Mouse (Mus musculus) hindbrain, postnatal 0 days (tissue): Measurements from ENCODE around the gene Rhbdd1. TPM values are rescaled to one million over a fixed set of nuclear protein-coding genes. Genes with fewer than 3 reads are reported as not detected.

Source experiments
- ATAC-seq: fragments of 200-750 bp; cut with Nextera tagmentation; 2 replicates; pipeline ENCODE4 v1.8.0; 2017; ENCODE audit warnings: mild to moderate bottlenecking, moderate TSS enrichment, moderate library complexity
- DNase-seq: peaks from one replicate; pipeline ENCODE4 v3.0.0-alpha.2; 2015; ENCODE audit warnings: low spot score
- H3K27ac ChIP-seq: fragments of 300-500 bp; sonication (generic); 2 replicates; pipeline ENCODE4 v1.5.1; 2014; ENCODE audit warnings: mild to moderate bottlenecking
- H3K27me3 ChIP-seq: fragments of 300-500 bp; sonication (generic); 2 replicates; pipeline ENCODE4 v1.6.1; 2014; ENCODE audit warnings: low read length, mixed read lengths; ENCODE audit not compliant: insufficient read depth
- H3K36me3 ChIP-seq: fragments of 300-500 bp; sonication (generic); 2 replicates; pipeline ENCODE4 v1.6.1; 2014; ENCODE audit warnings: low read length, mixed read lengths; ENCODE audit not compliant: insufficient read depth
- H3K4me1 ChIP-seq: fragments of 300-500 bp; sonication (generic); 2 replicates; pipeline ENCODE4 v1.6.1; 2014; ENCODE audit warnings: antibody characterized with exemption, low read length, mixed read lengths; ENCODE audit not compliant: insufficient read depth
- H3K4me2 ChIP-seq: fragments of 300-500 bp; sonication (generic); 2 replicates; pipeline ENCODE4 v1.6.1; 2014; ENCODE audit warnings: low read depth, mild to moderate bottlenecking, low read length, moderate library complexity, mixed read lengths
- H3K4me3 ChIP-seq: fragments of 300-500 bp; sonication (generic); 2 replicates; pipeline ENCODE4 v1.5.1; 2014; ENCODE audit warnings: low read length
- H3K9ac ChIP-seq: fragments of 300-500 bp; sonication (generic); replicated peaks from 2 replicates; pipeline ENCODE4 v1.6.1; 2014; ENCODE audit warnings: mild to moderate bottlenecking, low read length, moderate library complexity, mixed read lengths
- H3K9me3 ChIP-seq: fragments of 300-500 bp; sonication (generic); 2 replicates; pipeline ENCODE4 v1.6.1; 2016; ENCODE audit warnings: low read length, mixed read lengths
- CTCF ChIP-seq: IDR thresholded peaks from 2 replicates; pipeline ENCODE4 v1.5.1; 2016; ENCODE audit warnings: antibody characterized with exemption, control low read depth, low read depth
- WGBS: fragments of 180-500 bp; shearing (Covaris S2); extraction: QIAGEN DNeasy Blood & Tissue Kit; methylation state at CpG from one replicate; pipeline ENCODE4 v1.1.7; 2014; 5-methylcytosine and 5-hydroxymethylcytosine counted together
- polyA plus RNA-seq: library from polyadenylated mRNA; unstranded; fragments of >200 nt; fragmentation: Nextera tagmentation; extraction: Ambion mirVana; gene quantifications from 2 replicates; pipeline ENCODE4 v1.2.1, GENCODE M21; 2015
- total RNA-seq: library from RNA; depleted of rRNA; stranded (reverse); fragments of >200 nt; gene quantifications from 2 replicates; pipeline ENCODE4 v1.2.3, GENCODE M21; 2014

The Rhbdd1 gene
- total and polyA plus RNA-seq, 2 experiments from 2014 or later = 2.7 to 5.1 TPM

GRCm38 (mm10) chr1:82362165-82362564 lies 45.9 kb downstream of the Rhbdd1 start:
- no peak overlapping the region for H3K4me3 ChIP-seq
- H3K9ac ChIP-seq = no peak overlapping the region
- WGBS = 80% methylated on average over 6 of the region's 6 CpGs
- TF ChIP-seq CTCF = no peak
- no peaks in the 10 kb centered on the region for H3K4me1 ChIP-seq
- H3K4me2 ChIP-seq = no peak overlapping the region
- no peak for ATAC-seq
- no peak for DNase-seq
- H3K36me3 ChIP-seq = no peaks in the 10 kb centered on the region
- H3K9me3 ChIP-seq = no peaks in the 10 kb centered on the region
- H3K27me3 ChIP-seq = no peaks in the 10 kb centered on the region
- H3K27ac ChIP-seq = no peak overlapping the region

- Histone ChIP-seq H3K4me2 (no peak overlapping the region), H3K36me3 (no peaks in the 10 kb centered on the region), H3K4me3 (no peak overlapping the region), H3K27ac (no peak overlapping the region), H3K9ac (no peak overlapping the region), H3K9me3 (no peaks in the 10 kb centered on the region), H3K4me1 (no peaks in the 10 kb centered on the region), H3K27me3 (no peaks in the 10 kb centered on the region)
- TF ChIP-seq CTCF = no peak
- WGBS = 53% methylated on average over 7 of the region's 7 CpGs
- DNase-seq (peak; percentile 8), ATAC-seq (peak; percentile 58; the same call in 1 of the 2 replicates)
Observed at GRCm38 (mm10) chr1:82364047-82364446, 47.8 kb downstream of the Rhbdd1 start.

- ATAC-seq (0 out of 2 replicates have a peak, but pooled peaks have one; percentile 38), DNase-seq (no peak)
- TF ChIP-seq CTCF = no peak
- Histone ChIP-seq H3K9ac (no peak overlapping the region), H3K4me3 (no peak overlapping the region), H3K27me3 (no peaks in the 10 kb centered on the region), H3K9me3 (no peaks in the 10 kb centered on the region), H3K27ac (no peak overlapping the region), H3K4me1 (no peaks in the 10 kb centered on the region), H3K36me3 (no peaks in the 10 kb centered on the region), H3K4me2 (no peak overlapping the region)
- 61% methylated on average over 6 of the region's 6 CpGs for WGBS
Observed at GRCm38 (mm10) chr1:82364468-82364867, 48.2 kb downstream of the Rhbdd1 start.

GRCm38 (mm10) chr1:82371636-82372428 lies 55.6 kb downstream of the Rhbdd1 start:
- no peaks in the 10 kb centered on the region for H3K9me3 ChIP-seq
- H3K4me2 ChIP-seq = no peak overlapping the region
- H3K27me3 ChIP-seq = no peaks in the 10 kb centered on the region
- no peak for ATAC-seq
- 0 out of 2 replicates have a peak, but pooled peaks have one; percentile 8 for TF ChIP-seq CTCF
- WGBS = 74% methylated on average over 5 of the region's 5 CpGs
- no peaks in the 10 kb centered on the region for H3K36me3 ChIP-seq
- no peak overlapping the region for H3K27ac ChIP-seq
- H3K4me3 ChIP-seq = no peak overlapping the region
- no peaks in the 10 kb centered on the region for H3K4me1 ChIP-seq
- no peak overlapping the region for H3K9ac ChIP-seq
- no peak for DNase-seq

- no peaks in the 10 kb centered on the region for H3K36me3 ChIP-seq
- H3K4me1 ChIP-seq = no peaks in the 10 kb centered on the region
- ATAC-seq = no peak
- 99% methylated on average over 8 of the region's 8 CpGs for WGBS
- no peak for DNase-seq
- H3K9me3 ChIP-seq = no peaks in the 10 kb centered on the region
- no peak for TF ChIP-seq CTCF
- H3K27ac ChIP-seq = no peak overlapping the region
- H3K9ac ChIP-seq = no peak overlapping the region
- no peak overlapping the region for H3K4me3 ChIP-seq
- no peaks in the 10 kb centered on the region for H3K27me3 ChIP-seq
- no peak overlapping the region for H3K4me2 ChIP-seq
Observed at GRCm38 (mm10) chr1:82373924-82374323, 57.7 kb downstream of the Rhbdd1 start.

GRCm38 (mm10) chr1:82374831-82375358 lies 58.6 kb downstream of the Rhbdd1 start:
- H3K9me3 ChIP-seq = no peaks in the 10 kb centered on the region
- no peaks in the 10 kb centered on the region for H3K36me3 ChIP-seq
- ATAC-seq (0 out of 2 replicates have a peak, but pooled peaks have one; percentile 21), DNase-seq (no peak)
- no peak overlapping the region for H3K9ac ChIP-seq
- H3K27ac ChIP-seq = no peak overlapping the region
- no peak for TF ChIP-seq CTCF
- no peaks in the 10 kb centered on the region for H3K27me3 ChIP-seq
- 37% methylated on average over 4 of the region's 4 CpGs for WGBS
- no peaks in the 10 kb centered on the region for H3K4me1 ChIP-seq
- H3K4me2 ChIP-seq = no peak overlapping the region
- H3K4me3 ChIP-seq = no peak overlapping the region

GRCm38 (mm10) chr1:82375452-82375851 lies 59.2 kb downstream of the Rhbdd1 start:
- ATAC-seq (no peak), DNase-seq (no peak)
- TF ChIP-seq CTCF = no peak
- H3K4me3 ChIP-seq = no peak overlapping the region
- WGBS = 63% methylated on average over 3 of the region's 3 CpGs
- no peak overlapping the region for H3K9ac ChIP-seq
- H3K36me3 ChIP-seq = no peaks in the 10 kb centered on the region
- H3K9me3 ChIP-seq = no peaks in the 10 kb centered on the region
- no peaks in the 10 kb centered on the region for H3K27me3 ChIP-seq
- no peaks in the 10 kb centered on the region for H3K4me1 ChIP-seq
- no peak overlapping the region for H3K27ac ChIP-seq
- no peak overlapping the region for H3K4me2 ChIP-seq
